Mouse (Mus musculus): ENCODE results near the gene Hist1h1t.

DNA sequence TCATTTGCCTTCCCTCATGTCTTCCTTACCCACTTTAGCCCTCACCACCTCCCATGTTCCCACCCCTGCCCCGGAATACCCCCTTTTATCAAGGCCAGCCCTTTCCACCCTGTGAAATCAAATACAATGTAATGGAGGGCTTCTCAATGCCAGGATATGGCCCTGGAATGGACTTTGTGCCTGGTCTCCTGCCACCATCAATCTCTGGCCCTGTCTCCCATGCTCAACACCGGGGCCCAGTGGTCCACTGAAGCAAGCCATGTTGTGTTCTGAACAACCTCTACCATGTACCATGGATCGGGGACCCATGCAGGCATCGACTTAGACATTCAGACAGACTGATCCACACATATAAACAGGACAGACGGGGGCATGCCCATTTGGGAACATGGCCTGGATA is 34.1 kb downstream of the Hist1h1t start:
- no peak for TF ChIP-seq CTCF (IDR thresholded peaks at IDR 0.05; ENCODE audit: control insufficient read depth, insufficient read depth, low read length)
- TF ChIP-seq POLR2A (IDR thresholded peaks at IDR 0.05; ENCODE audit: borderline replicate concordance, control insufficient read depth, low read depth, low read length) = no peak
